ENCODE assay signal across 30 mouse cellular contexts in the genomic region with DNA sequence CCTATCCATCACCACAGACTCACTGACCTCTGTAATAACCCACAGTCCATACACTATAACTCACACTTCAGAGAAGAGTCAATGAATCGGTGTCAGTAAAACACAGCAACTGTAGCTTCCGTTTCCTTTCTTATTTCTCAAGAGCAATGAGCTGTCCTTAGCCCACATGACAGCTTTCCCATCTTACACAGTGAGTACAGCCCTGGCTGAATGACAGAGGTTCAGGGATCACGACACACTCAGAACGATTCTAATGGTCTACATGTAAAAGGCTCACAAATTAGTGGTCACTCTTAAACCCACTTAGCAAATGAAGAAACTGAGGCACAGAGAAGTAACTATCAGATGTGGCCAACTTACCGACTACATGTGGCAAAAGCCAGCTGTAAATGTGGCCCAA.
"Had no signal": no experiment of that assay in that cellular context is flagged by ENCODE, and none has a peak within 500 bp of the region (broad histone marks: within the 10 kb centered on the region; RNA-seq: fewer than 3 reads in every experiment).

No protein-coding gene starts in this region.

- H3K4me2 ChIP-seq: limb, embryonic 12.5 days; limb, embryonic 13.5 days; limb, embryonic 15.5 days; liver, embryonic 11.5 days; liver, embryonic 12.5 days; liver, embryonic 13.5 days; liver, embryonic 15.5 days; lung, embryonic 14.5 days; lung, embryonic 15.5 days; midbrain, embryonic 11.5 days; midbrain, embryonic 12.5 days; midbrain, embryonic 13.5 days; midbrain, embryonic 15.5 days; neural tube, embryonic 12.5 days had no signal

- H3K4me1 ChIP-seq: limb, embryonic 12.5 days; limb, embryonic 13.5 days; limb, embryonic 15.5 days; liver, embryonic 12.5 days; liver, embryonic 13.5 days; liver, embryonic 15.5 days; lung, embryonic 15.5 days; megakaryocyte, embryonic 14.5 days; midbrain, embryonic 10.5 days; midbrain, embryonic 12.5 days; midbrain, embryonic 13.5 days; midbrain, embryonic 15.5 days; neural tube, embryonic 12.5 days had no signal

- DNase-seq: left cerebral cortex, postnatal 4 days; liver; liver, embryonic 13.5 days; liver, postnatal 0 days; lung, adult 18-20 months; lung, adult 2 months; lung, embryonic 14.5 days; lung, postnatal 10 days; lung, postnatal 14 days; lung, postnatal 4 days; midbrain, embryonic 14.5 days had no signal

- H3K27ac ChIP-seq: limb, embryonic 10.5 days; limb, embryonic 12.5 days; limb, embryonic 13.5 days; limb, embryonic 15.5 days; liver, embryonic 12.5 days; liver, embryonic 13.5 days; liver, embryonic 14.5 days; liver, embryonic 15.5 days; lung, embryonic 15.5 days; macrophage; midbrain, embryonic 10.5 days; midbrain, embryonic 12.5 days; midbrain, embryonic 13.5 days; midbrain, embryonic 15.5 days; neural tube, embryonic 12.5 days had no signal

- H3K4me3 ChIP-seq: limb, embryonic 10.5 days; limb, embryonic 12.5 days; limb, embryonic 13.5 days; limb, embryonic 15.5 days; liver, embryonic 12.5 days; liver, embryonic 13.5 days; liver, embryonic 15.5 days; lung, embryonic 15.5 days; megakaryocyte, embryonic 14.5 days; midbrain, embryonic 10.5 days; midbrain, embryonic 12.5 days; midbrain, embryonic 13.5 days; midbrain, embryonic 15.5 days; myocyte; neural tube, embryonic 12.5 days had no signal

- H3K9me3 ChIP-seq: limb, embryonic 10.5 days; limb, embryonic 12.5 days; limb, embryonic 13.5 days; limb, embryonic 15.5 days; liver, embryonic 12.5 days; liver, embryonic 13.5 days; liver, embryonic 15.5 days; lung, embryonic 15.5 days; megakaryocyte, embryonic 14.5 days; midbrain, embryonic 10.5 days; midbrain, embryonic 12.5 days; midbrain, embryonic 13.5 days; midbrain, embryonic 15.5 days; neural tube, embryonic 12.5 days had no signal

- H3K27me3 ChIP-seq: limb, embryonic 12.5 days; limb, embryonic 13.5 days; limb, embryonic 15.5 days; liver, embryonic 12.5 days; liver, embryonic 13.5 days; liver, embryonic 15.5 days; lung, embryonic 15.5 days; megakaryocyte, embryonic 14.5 days; midbrain, embryonic 12.5 days; midbrain, embryonic 13.5 days; midbrain, embryonic 15.5 days; neural tube, embryonic 12.5 days had no signal

- ATAC-seq: liver, embryonic 12.5 days; liver, postnatal 0 days; midbrain, embryonic 13.5 days; midbrain, embryonic 15.5 days; midbrain, embryonic 16.5 days had no signal

- H3K9ac ChIP-seq: limb, embryonic 12.5 days; limb, embryonic 13.5 days; limb, embryonic 15.5 days; liver, embryonic 12.5 days; liver, embryonic 13.5 days; liver, embryonic 14.5 days; liver, embryonic 15.5 days; liver, postnatal 0 days; lung, embryonic 14.5 days; lung, embryonic 15.5 days; midbrain, embryonic 12.5 days; midbrain, embryonic 13.5 days; midbrain, embryonic 15.5 days; neural tube, embryonic 12.5 days had no signal
